Mouse (Mus musculus): ENCODE measurements around the gene Tor1aip1.

Gene Tor1aip1

GRCm38 (mm10) chr1:156035930-156036737 lies at the start of gene Tor1aip1:
Gene Tor1aip1, minus strand, starts transcription at chr1:156036480.
- DNase-seq (ENCODE audit: low spot score in 2 of 2), result peak; percentile 97 to 98

GRCm38 (mm10) chr1:156085770-156086169 lies 49.5 kb upstream of the Tor1aip1 start:
- peak; percentile 11 to 25 for DNase-seq (ENCODE audit: low spot score in 2 of 2)

- no peak for DNase-seq (ENCODE audit: low spot score in 2 of 2)
Observed at GRCm38 (mm10) chr1:156084603-156085002, 48.3 kb upstream of the Tor1aip1 start.

- no peak for DNase-seq (ENCODE audit: low spot score in 2 of 2)
Observed at GRCm38 (mm10) chr1:156077655-156078054, 41.4 kb upstream of the Tor1aip1 start.

GRCm38 (mm10) chr1:156076474-156076873 lies 40.2 kb upstream of the Tor1aip1 start:
- no peak for DNase-seq (ENCODE audit: low spot score in 2 of 2)

- no peak for DNase-seq (ENCODE audit: low spot score in 2 of 2)
Observed at GRCm38 (mm10) chr1:156074575-156074974, 38.3 kb upstream of the Tor1aip1 start.

- DNase-seq (ENCODE audit: low spot score in 2 of 2), result no peak
Observed at GRCm38 (mm10) chr1:156073169-156073821, 37.0 kb upstream of the Tor1aip1 start.

- no peak for DNase-seq (ENCODE audit: low spot score in 2 of 2)
Observed at GRCm38 (mm10) chr1:156070106-156070505, 33.8 kb upstream of the Tor1aip1 start.

- no peak for DNase-seq (ENCODE audit: low spot score in 2 of 2)
Observed at GRCm38 (mm10) chr1:156066133-156066532, 29.9 kb upstream of the Tor1aip1 start.

GRCm38 (mm10) chr1:156062193-156062592 lies 25.9 kb upstream of the Tor1aip1 start:
- DNase-seq (ENCODE audit: low spot score in 2 of 2), result no peak

- DNase-seq (ENCODE audit: low spot score in 2 of 2), result no peak
Observed at GRCm38 (mm10) chr1:156058207-156058606, 21.9 kb upstream of the Tor1aip1 start.

- DNase-seq (ENCODE audit: low spot score in 2 of 2), result no peak
Observed at GRCm38 (mm10) chr1:156046688-156047087, 10.4 kb upstream of the Tor1aip1 start.

- no peak for DNase-seq (ENCODE audit: low spot score in 2 of 2)
Observed at GRCm38 (mm10) chr1:156044211-156044611, 7.9 kb upstream of the Tor1aip1 start.

- peak; percentile 25 to 30 for DNase-seq (ENCODE audit: low spot score in 2 of 2)
Observed at GRCm38 (mm10) chr1:156043027-156043426, 6.7 kb upstream of the Tor1aip1 start.

GRCm38 (mm10) chr1:156042481-156042880 lies 6.2 kb upstream of the Tor1aip1 start:
- no peak for DNase-seq (ENCODE audit: low spot score in 2 of 2)

GRCm38 (mm10) chr1:156041451-156042241 lies 5.4 kb upstream of the Tor1aip1 start:
- DNase-seq (ENCODE audit: low spot score in 2 of 2), result no peak

GRCm38 (mm10) chr1:156040731-156041401 lies 4.6 kb upstream of the Tor1aip1 start:
- DNase-seq (ENCODE audit: low spot score in 2 of 2), result peak; percentile 76 to 85

GRCm38 (mm10) chr1:156039989-156040388 lies 3.7 kb upstream of the Tor1aip1 start:
- peak; percentile 22 to 36 for DNase-seq (ENCODE audit: low spot score in 2 of 2)

- DNase-seq (ENCODE audit: low spot score in 2 of 2), result peak; percentile 27
Observed at GRCm38 (mm10) chr1:156037144-156037583, 884 bp upstream of the Tor1aip1 start.

- DNase-seq (ENCODE audit: low spot score in 2 of 2), result no peak
Observed at GRCm38 (mm10) chr1:156035269-156035929, 881 bp downstream of the Tor1aip1 start, which contains the start of gene Tor1aip2. Gene Tor1aip2, plus strand, starts transcription at chr1:156035403.

GRCm38 (mm10) chr1:156034661-156035060 lies 1.6 kb downstream of the Tor1aip1 start:
- DNase-seq (ENCODE audit: low spot score in 2 of 2), result no peak

All from natural killer cell, adult 2 months (primary cell).